Comparison of ENCODE assay signal across 17 mouse cellular contexts in the genomic region with DNA sequence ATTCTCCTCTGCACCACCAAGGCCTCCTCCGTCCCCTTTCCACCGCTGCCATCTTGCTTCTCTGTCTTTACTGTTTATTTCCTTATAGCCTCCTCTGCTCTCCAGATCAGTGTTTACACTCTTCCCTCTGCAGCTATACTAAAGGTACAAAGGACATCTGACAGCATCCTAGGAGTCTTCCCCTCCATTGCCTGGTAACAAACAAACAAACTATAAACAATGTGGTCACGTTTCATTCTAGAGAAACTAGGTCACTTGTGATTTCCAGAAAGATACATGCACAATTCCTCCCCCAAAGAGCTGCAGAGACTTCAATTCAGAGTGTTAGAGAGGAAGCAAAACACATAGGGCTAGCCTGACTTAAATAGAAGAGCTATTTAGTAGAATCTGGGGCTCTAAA.
DNase-seq lines count a peak whose midpoint lies in the region; ATAC-seq and TF ChIP-seq lines count a peak whose summit lies in the region.
"Had no signal": no experiment of that assay in that cellular context is flagged by ENCODE, and none has a peak within 500 bp of the region (broad histone marks: within the 10 kb centered on the region; RNA-seq: fewer than 3 reads in every experiment).

No protein-coding gene starts in this region.

- no peak overlapping the region for H3K9ac ChIP-seq in kidney, postnatal 0 days (ENCODE audit: low read depth, low read length)
- H3K9ac ChIP-seq in hindbrain, embryonic 14.5 days: no peak overlapping the region
- H3K9ac ChIP-seq: hindbrain, embryonic 12.5 days; liver, embryonic 13.5 days; lung, embryonic 14.5 days; midbrain, embryonic 12.5 days had no signal

- no peaks in the 10 kb centered on the region for H3K27me3 ChIP-seq in kidney, postnatal 0 days (ENCODE audit: insufficient read depth, low read length)
- H3K27me3 ChIP-seq in kidney, adult 2 months (replicated peaks; ENCODE audit: control insufficient read depth, insufficient read depth, low read length): no peaks in the 10 kb centered on the region
- H3K27me3 ChIP-seq in hindbrain, embryonic 14.5 days (ENCODE audit: control insufficient read depth, insufficient read depth, low read length): no peaks in the 10 kb centered on the region
- H3K27me3 ChIP-seq: hindbrain, embryonic 12.5 days; liver, embryonic 13.5 days; midbrain, embryonic 12.5 days had no signal

- H3K27ac ChIP-seq in kidney, postnatal 0 days: no peak overlapping the region
- H3K27ac ChIP-seq in kidney, adult 2 months (ENCODE audit: insufficient read depth, low read depth, low read length): no peak overlapping the region
- no peak overlapping the region for H3K27ac ChIP-seq in hindbrain, embryonic 14.5 days
- H3K27ac ChIP-seq: hindbrain, embryonic 12.5 days; liver, embryonic 13.5 days; midbrain, embryonic 12.5 days had no signal

- TF ChIP-seq CTCF in kidney, postnatal 0 days (IDR thresholded peaks at IDR 0.05; ENCODE audit: low read depth): no peak
- TF ChIP-seq CTCF in kidney, adult 2 months (conservative IDR thresholded peaks at IDR 0.05; ENCODE audit: insufficient read depth, insufficient read length, low read depth, low read length): no peak

- DNase-seq in kidney, postnatal 0 days (ENCODE audit: low spot score): peak; percentile 33
- no peak for DNase-seq in kidney, adult 2 months
- peak; percentile 55 for DNase-seq in CD4-positive, CD25-positive, alpha-beta regulatory T cell, adult 2 months (ENCODE audit: low read depth, low spot score)
- peak; percentile 70 for DNase-seq in T-cell, adult 2 months (ENCODE audit: low spot score)
- peak; percentile 17 for DNase-seq in retina, embryonic 14.5 days (ENCODE audit: low spot score)
- no peak for DNase-seq in ovary, postnatal 10 days (ENCODE audit: low spot score)
- DNase-seq in hindbrain, embryonic 14.5 days (ENCODE audit: low spot score): no peak
- DNase-seq: adrenal gland, postnatal 36 days; cerebellum, adult 11 months; cerebellum, adult 9-11 months; kidney, adult 11 months; layer of hippocampus, adult 9-11 months; liver, embryonic 13.5 days; thymus, adult 18-20 months had no signal

- TF ChIP-seq POLR2A in kidney, adult 2 months (IDR thresholded peaks at IDR 0.05; ENCODE audit: low read depth, low read length): no peak

- WGBS in kidney, postnatal 0 days: 59% methylated on average over 3 of the region's 3 CpGs
- 67% methylated on average over 3 of the region's 3 CpGs for WGBS in kidney, adult 2 months
- 77% methylated on average over 3 of the region's 3 CpGs for WGBS in hindbrain, embryonic 14.5 days

- H3K4me2 ChIP-seq in kidney, postnatal 0 days (ENCODE audit: low read length): no peak overlapping the region
- H3K4me2 ChIP-seq in hindbrain, embryonic 14.5 days (replicated peaks): no peak overlapping the region
- H3K4me2 ChIP-seq: hindbrain, embryonic 12.5 days; liver, embryonic 13.5 days; lung, embryonic 14.5 days; midbrain, embryonic 12.5 days had no signal

- no peaks in the 10 kb centered on the region for H3K4me1 ChIP-seq in kidney, postnatal 0 days (replicated peaks; ENCODE audit: insufficient read depth, low read length)
- no peaks in the 10 kb centered on the region for H3K4me1 ChIP-seq in kidney, adult 2 months (ENCODE audit: control insufficient read depth, insufficient read depth, low read length)
- no peaks in the 10 kb centered on the region for H3K4me1 ChIP-seq in hindbrain, embryonic 14.5 days (replicated peaks; ENCODE audit: control insufficient read depth, insufficient read depth, low read length)
- H3K4me1 ChIP-seq: hindbrain, embryonic 12.5 days; liver, embryonic 13.5 days; midbrain, embryonic 12.5 days had no signal

- no peaks in the 10 kb centered on the region for H3K36me3 ChIP-seq in kidney, postnatal 0 days (ENCODE audit: insufficient read depth, low read length)
- no peaks in the 10 kb centered on the region for H3K36me3 ChIP-seq in kidney, adult 2 months (ENCODE audit: control insufficient read depth, insufficient read depth, low read length)
- no peaks in the 10 kb centered on the region for H3K36me3 ChIP-seq in hindbrain, embryonic 14.5 days (replicated peaks; ENCODE audit: control insufficient read depth, insufficient read depth)
- H3K36me3 ChIP-seq: hindbrain, embryonic 12.5 days; liver, embryonic 13.5 days; midbrain, embryonic 12.5 days had no signal

- no peak overlapping the region for H3K4me3 ChIP-seq in kidney, postnatal 0 days (replicated peaks; ENCODE audit: low read depth, low read length)
- H3K4me3 ChIP-seq in kidney, adult 2 months (ENCODE audit: insufficient read depth, low read depth, low read length): no peak overlapping the region
- H3K4me3 ChIP-seq in hindbrain, embryonic 14.5 days (replicated peaks; ENCODE audit: low read length): no peak overlapping the region
- H3K4me3 ChIP-seq: hindbrain, embryonic 12.5 days; liver, embryonic 13.5 days; midbrain, embryonic 12.5 days had no signal

- H3K9me3 ChIP-seq in kidney, postnatal 0 days (replicated peaks; ENCODE audit: low read length): no peaks in the 10 kb centered on the region
- no peaks in the 10 kb centered on the region for H3K9me3 ChIP-seq in hindbrain, embryonic 14.5 days (ENCODE audit: control insufficient read depth, low read length)
- H3K9me3 ChIP-seq: hindbrain, embryonic 12.5 days; liver, embryonic 13.5 days; midbrain, embryonic 12.5 days had no signal

- no peak for ATAC-seq in kidney, postnatal 0 days (replicated peaks; ENCODE audit: low FRiP score, low read depth)
- no peak for ATAC-seq in hindbrain, embryonic 14.5 days (ENCODE audit: low FRiP score)

Comparison
In these comparisons a context has a peak if more than half of its experiments do, and no peak if none do; other contexts are left out.
1. DNase-seq: peak in kidney, postnatal 0 days (single experiment), CD4-positive, CD25-positive, alpha-beta regulatory T cell, adult 2 months (single experiment), T-cell, adult 2 months (single experiment) and retina, embryonic 14.5 days (single experiment); none in kidney, adult 2 months (single experiment), ovary, postnatal 10 days (single experiment) and hindbrain, embryonic 14.5 days (single experiment).